Mouse (Mus musculus): ENCODE results near the gene Mrm2. TPM values are rescaled to one million over a fixed set of nuclear protein-coding genes. Genes with fewer than 3 reads are reported as not detected.
"Not testable (repeated sequence)": the region's sequence is repeated elsewhere in the genome, so short reads cannot be mapped to it uniquely, and the experiment has no call there.

Gene Mrm2
- polyA plus RNA-seq, 1 experiment from 2014 or later = 22.3 TPM

DNA sequence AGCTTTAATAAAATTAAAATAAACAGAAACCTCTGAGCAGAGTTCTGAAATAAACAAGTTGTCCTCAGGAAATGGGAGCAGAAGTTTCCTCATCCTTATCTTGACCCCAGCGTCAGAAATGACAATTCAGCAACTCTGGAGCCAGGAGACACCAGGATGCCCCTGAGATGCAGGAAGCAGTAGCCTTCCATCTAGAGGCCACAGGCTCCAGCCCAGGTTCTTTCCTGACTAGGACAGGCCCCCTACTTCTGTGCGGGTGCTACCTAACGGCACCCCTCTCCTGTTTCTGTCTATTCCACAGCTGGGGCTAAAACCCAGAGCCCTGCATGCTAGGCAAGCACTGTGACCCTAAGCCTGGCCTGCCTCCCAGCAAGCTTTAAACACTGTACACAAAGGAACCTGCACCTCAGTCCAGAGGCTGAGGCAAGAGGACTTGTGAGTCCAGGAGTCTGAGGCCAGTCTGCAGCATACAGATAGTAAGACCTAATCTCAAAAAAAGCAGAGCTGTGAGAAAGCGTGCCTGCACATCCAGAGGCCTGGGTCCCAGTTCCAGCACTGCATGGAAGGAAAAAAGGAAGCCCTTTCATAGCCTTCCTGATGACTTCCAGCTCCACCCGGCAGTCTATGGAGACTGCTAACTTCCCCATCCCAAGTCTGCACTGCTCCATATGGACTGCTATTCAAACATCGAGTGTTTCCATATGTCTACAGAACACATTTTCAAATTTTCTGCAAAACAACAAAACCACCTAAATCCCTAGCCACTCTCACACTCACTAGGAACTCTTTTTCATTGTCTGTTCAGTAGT lies 39.0 kb upstream of the Mrm2 start:
- Histone ChIP-seq H3K4me2 (ENCODE audit: low read depth, low read length) (no peak overlapping the region), H3K36me3 (ENCODE audit: control insufficient read depth, insufficient read depth, low read length) (no peaks in the 10 kb centered on the region), H3K27ac (ENCODE audit: low read depth, low read length) (no peak overlapping the region), H3K9ac (replicated peaks; ENCODE audit: low read depth, low read length) (no peak overlapping the region), H3K4me1 (ENCODE audit: control insufficient read depth, insufficient read depth, low read length) (no peaks in the 10 kb centered on the region), H3K27me3 (ENCODE audit: control insufficient read depth, insufficient read depth, low read length) (no peaks in the 10 kb centered on the region), H3K9me3 (ENCODE audit: control insufficient read depth, low read length) (no peaks in the 10 kb centered on the region), H3K4me3 (ENCODE audit: low read depth, low read length) (no peak overlapping the region)
- WGBS = 83% methylated on average over 6 of the region's 6 CpGs
- ATAC-seq (ENCODE audit: low read depth) = no peak

DNA sequence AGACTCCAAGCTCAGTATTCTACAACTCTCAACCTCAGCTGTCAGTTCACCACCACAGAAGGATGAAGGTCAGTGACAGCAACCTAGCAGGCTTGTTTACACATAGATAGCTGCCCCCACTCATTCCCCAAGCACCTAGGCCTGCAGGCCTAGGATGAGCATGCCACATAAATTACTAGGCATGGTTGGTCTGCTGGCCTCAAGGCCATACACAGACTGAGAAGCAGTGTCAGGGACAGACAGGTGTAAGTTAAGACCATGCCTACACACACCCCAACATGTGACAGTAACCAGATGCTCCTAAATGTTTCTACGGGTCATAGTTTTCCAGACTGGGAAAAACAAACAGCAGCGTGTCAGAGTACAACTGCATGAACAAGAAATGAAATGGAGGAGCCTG lies 37.8 kb upstream of the Mrm2 start:
- no peaks in the 10 kb centered on the region for H3K27me3 ChIP-seq (ENCODE audit: control insufficient read depth, insufficient read depth, low read length)
- H3K27ac ChIP-seq (ENCODE audit: low read depth, low read length) = no peak overlapping the region
- no peak overlapping the region for H3K4me2 ChIP-seq (ENCODE audit: low read depth, low read length)
- H3K9me3 ChIP-seq (ENCODE audit: control insufficient read depth, low read length) = no peaks in the 10 kb centered on the region
- ATAC-seq (ENCODE audit: low read depth) = no peak
- no peaks in the 10 kb centered on the region for H3K36me3 ChIP-seq (ENCODE audit: control insufficient read depth, insufficient read depth, low read length)
- H3K4me1 ChIP-seq (ENCODE audit: control insufficient read depth, insufficient read depth, low read length) = no peaks in the 10 kb centered on the region
- WGBS = 93% methylated on average over 2 of the region's 2 CpGs
- H3K9ac ChIP-seq (replicated peaks; ENCODE audit: low read depth, low read length) = no peak overlapping the region
- no peak overlapping the region for H3K4me3 ChIP-seq (ENCODE audit: low read depth, low read length)

DNA sequence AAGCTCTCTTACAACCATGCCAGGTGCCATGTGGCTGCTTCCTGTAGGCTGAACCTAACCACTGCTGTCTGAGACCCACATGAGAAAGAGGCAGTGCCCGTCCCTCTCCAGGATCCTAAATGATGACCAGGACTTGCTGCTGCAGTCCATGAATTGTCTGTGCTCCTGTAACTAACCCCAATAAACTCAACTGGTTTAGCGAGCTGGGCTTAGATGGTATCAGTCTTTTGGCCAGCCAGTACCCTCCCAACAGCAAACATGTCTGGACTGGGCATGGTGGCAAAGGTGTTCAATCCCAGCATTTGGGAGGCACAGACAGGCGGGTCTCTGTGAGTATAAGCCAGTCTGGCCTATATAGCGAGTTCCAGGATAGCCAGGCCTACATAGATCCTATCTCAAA lies 37.2 kb upstream of the Mrm2 start:
- 97% methylated on average over 4 of the region's 4 CpGs for WGBS
- H3K9me3 ChIP-seq (ENCODE audit: control insufficient read depth, low read length) = no peaks in the 10 kb centered on the region
- no peak overlapping the region for H3K9ac ChIP-seq (replicated peaks; ENCODE audit: low read depth, low read length)

DNA sequence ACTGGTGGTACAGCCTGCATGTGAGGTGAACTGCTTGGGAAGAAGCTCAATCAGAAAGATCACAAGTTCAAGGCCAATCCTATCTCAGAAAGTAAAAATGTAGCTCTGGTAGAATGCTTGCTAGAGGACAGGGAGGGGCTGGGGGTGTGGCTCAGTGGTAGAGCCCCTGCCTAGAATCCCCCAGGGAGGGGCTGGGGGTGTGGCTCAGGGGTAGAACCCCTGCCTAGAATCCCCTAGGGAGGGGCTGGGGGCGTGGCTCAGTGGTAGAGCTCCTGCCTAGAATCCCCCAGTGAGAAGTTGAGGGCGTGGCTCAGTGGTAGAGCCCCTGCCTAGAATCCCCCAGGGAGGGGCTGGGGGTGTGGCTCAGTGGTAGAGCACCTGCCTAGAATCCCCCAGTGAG lies 36.4 kb upstream of the Mrm2 start:
- not testable (repeated sequence) for H3K4me1 ChIP-seq (ENCODE audit: control insufficient read depth, insufficient read depth, low read length); H3K9ac ChIP-seq (replicated peaks; ENCODE audit: low read depth, low read length); H3K27ac ChIP-seq (ENCODE audit: low read depth, low read length); ATAC-seq (ENCODE audit: low read depth); H3K4me3 ChIP-seq (ENCODE audit: low read depth, low read length); H3K4me2 ChIP-seq (ENCODE audit: low read depth, low read length); H3K27me3 ChIP-seq (ENCODE audit: control insufficient read depth, insufficient read depth, low read length); H3K9me3 ChIP-seq (ENCODE audit: control insufficient read depth, low read length); H3K36me3 ChIP-seq (ENCODE audit: control insufficient read depth, insufficient read depth, low read length)
- WGBS = 91% methylated on average over 2 of the region's 2 CpGs

More for the DNA sequence above, 37.2 kb upstream of the Mrm2 start:
- Histone ChIP-seq H3K4me3 (ENCODE audit: low read depth, low read length) (no peak overlapping the region), H3K4me1 (ENCODE audit: control insufficient read depth, insufficient read depth, low read length) (no peaks in the 10 kb centered on the region), H3K27ac (ENCODE audit: low read depth, low read length) (no peak overlapping the region), H3K36me3 (ENCODE audit: control insufficient read depth, insufficient read depth, low read length) (no peaks in the 10 kb centered on the region), H3K4me2 (ENCODE audit: low read depth, low read length) (no peak overlapping the region), H3K27me3 (ENCODE audit: control insufficient read depth, insufficient read depth, low read length) (no peaks in the 10 kb centered on the region)
- no peak for ATAC-seq (ENCODE audit: low read depth)

DNA sequence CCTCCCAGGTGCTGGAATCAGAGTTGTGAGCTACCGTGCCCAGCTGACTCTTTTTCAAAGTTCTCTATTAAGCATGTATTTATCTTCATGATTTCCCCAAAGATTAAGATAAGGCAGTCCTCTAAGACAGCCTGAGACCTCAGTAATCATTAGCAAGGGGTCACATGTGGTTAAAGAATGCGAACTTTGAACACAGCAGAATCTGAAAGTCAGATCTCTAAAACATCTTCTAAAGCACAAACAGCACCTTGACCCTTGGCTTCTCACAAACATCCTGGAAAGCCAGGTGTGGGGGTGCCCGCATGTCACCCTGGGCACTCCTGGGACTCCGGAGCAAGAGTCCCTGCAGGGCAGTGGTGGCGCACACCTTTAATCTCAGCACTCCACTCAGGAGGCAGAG lies 32.7 kb upstream of the Mrm2 start:
- no peak for ATAC-seq (ENCODE audit: low read depth)
- Histone ChIP-seq H3K27me3 (ENCODE audit: control insufficient read depth, insufficient read depth, low read length) (no peaks in the 10 kb centered on the region), H3K4me2 (ENCODE audit: low read depth, low read length) (no peak overlapping the region), H3K27ac (ENCODE audit: low read depth, low read length) (no peak overlapping the region), H3K36me3 (ENCODE audit: control insufficient read depth, insufficient read depth, low read length) (no peaks in the 10 kb centered on the region), H3K4me1 (ENCODE audit: control insufficient read depth, insufficient read depth, low read length) (no peaks in the 10 kb centered on the region), H3K4me3 (ENCODE audit: low read depth, low read length) (no peak overlapping the region), H3K9me3 (ENCODE audit: control insufficient read depth, low read length) (no peaks in the 10 kb centered on the region), H3K9ac (replicated peaks; ENCODE audit: low read depth, low read length) (no peak overlapping the region)
- WGBS = 96% methylated on average over 5 of the region's 5 CpGs

DNA sequence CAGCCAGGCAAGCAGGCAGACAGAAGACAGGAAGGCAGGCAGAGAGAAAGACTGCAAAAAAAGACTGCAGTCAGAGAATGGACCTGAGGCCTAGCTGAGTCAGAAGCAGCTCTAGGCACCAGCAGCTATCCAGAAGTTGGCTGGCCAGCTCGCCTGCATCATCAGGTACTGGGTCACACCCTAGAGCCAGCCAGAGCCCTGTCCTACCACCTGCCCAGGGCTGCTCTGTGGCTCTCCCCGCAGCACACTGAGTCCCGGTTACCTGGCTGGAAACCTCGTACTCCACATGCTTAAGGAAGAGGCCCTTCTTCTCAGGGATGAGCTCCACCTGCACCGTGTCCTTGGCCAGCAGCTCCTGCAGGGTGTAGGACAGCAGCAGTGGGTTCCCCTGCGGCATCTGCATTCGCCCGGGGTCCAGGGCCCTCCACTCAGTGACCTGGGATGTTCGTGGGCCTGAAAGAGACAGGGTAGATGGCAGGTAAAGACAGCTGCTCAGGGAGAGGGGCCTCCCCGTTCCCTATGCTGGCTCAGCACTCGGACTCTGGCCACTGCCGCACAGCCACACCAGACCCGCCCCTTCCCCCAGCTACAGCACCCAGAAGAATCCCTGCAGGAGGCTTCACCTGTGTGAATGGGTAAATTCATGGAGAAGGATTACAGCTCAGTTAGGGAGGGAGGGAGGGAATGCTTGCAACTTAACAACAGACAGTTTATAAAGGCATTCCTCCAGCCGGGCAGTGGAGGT lies 28.4 kb upstream of the Mrm2 start:
- no peak for ATAC-seq (ENCODE audit: low read depth)
- Histone ChIP-seq H3K4me3 (ENCODE audit: low read depth, low read length) (no peak overlapping the region), H3K9ac (replicated peaks; ENCODE audit: low read depth, low read length) (no peak overlapping the region), H3K4me2 (ENCODE audit: low read depth, low read length) (no peak overlapping the region), H3K27me3 (ENCODE audit: control insufficient read depth, insufficient read depth, low read length) (no peaks in the 10 kb centered on the region), H3K36me3 (ENCODE audit: control insufficient read depth, insufficient read depth, low read length) (peaks cover 14% of the 10 kb centered on the region; the same call in 1 of the 2 replicates), H3K4me1 (ENCODE audit: control insufficient read depth, insufficient read depth, low read length) (no peaks in the 10 kb centered on the region), H3K27ac (ENCODE audit: low read depth, low read length) (no peak overlapping the region), H3K9me3 (ENCODE audit: control insufficient read depth, low read length) (no peaks in the 10 kb centered on the region)
- 79% methylated on average over 14 of the region's 14 CpGs for WGBS

DNA sequence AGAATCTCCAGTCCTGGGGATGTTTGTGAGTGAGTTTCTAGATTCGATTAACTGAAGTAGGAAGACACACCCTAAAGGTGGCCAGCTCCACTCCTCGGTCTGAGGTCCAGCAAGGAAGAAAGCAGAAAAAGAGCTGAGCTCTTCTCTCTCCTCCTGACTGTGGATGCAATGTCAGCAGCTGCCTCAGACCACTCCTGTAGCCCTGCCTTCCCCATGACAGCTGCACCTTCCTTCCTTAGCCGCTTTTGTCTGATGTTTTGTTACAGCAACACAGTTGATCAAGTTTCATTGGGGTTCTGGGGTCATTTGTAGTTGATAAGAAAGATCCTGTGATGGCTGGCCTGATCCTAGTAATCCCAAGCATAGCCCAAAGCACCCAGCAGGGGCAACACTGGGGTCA lies 25.8 kb upstream of the Mrm2 start:
- no peaks in the 10 kb centered on the region for H3K27me3 ChIP-seq (ENCODE audit: control insufficient read depth, insufficient read depth, low read length)
- H3K4me3 ChIP-seq (ENCODE audit: low read depth, low read length) = no peak overlapping the region
- no peak for ATAC-seq (ENCODE audit: low read depth)
- H3K9me3 ChIP-seq (ENCODE audit: control insufficient read depth, low read length) = no peaks in the 10 kb centered on the region
- H3K36me3 ChIP-seq (ENCODE audit: control insufficient read depth, insufficient read depth, low read length) = peaks cover 22% of the 10 kb centered on the region
- no peaks in the 10 kb centered on the region for H3K4me1 ChIP-seq (ENCODE audit: control insufficient read depth, insufficient read depth, low read length)
- no peak overlapping the region for H3K27ac ChIP-seq (ENCODE audit: low read depth, low read length)
- H3K9ac ChIP-seq (replicated peaks; ENCODE audit: low read depth, low read length) = no peak overlapping the region
- 97% methylated on average over 3 of the region's 3 CpGs for WGBS
- H3K4me2 ChIP-seq (ENCODE audit: low read depth, low read length) = no peak overlapping the region

DNA sequence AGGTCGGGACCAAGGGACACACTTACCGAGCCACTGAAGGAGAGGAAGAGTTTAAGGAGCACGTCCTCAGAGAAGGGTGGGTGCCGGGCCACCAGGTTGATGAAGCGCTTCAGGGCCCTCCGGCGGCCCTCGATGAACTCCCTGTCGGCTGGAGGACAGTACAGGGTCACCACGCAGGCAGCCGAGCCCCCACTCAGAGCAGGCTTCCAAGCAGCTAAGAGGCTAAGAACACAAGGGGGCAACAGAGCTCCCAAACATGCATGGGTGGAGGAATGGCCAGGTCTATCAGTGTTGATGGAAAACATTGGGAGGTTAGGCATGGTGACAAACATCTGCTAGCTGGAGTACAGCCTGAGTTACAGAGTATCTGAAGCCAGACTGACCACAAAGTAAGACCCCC lies 24.2 kb upstream of the Mrm2 start:
- H3K4me2 ChIP-seq (ENCODE audit: low read depth, low read length) = no peak overlapping the region
- H3K9me3 ChIP-seq (ENCODE audit: control insufficient read depth, low read length) = no peaks in the 10 kb centered on the region
- no peaks in the 10 kb centered on the region for H3K27me3 ChIP-seq (ENCODE audit: control insufficient read depth, insufficient read depth, low read length)
- WGBS = 90% methylated on average over 11 of the region's 11 CpGs
- no peak overlapping the region for H3K9ac ChIP-seq (replicated peaks; ENCODE audit: low read depth, low read length)
- no peaks in the 10 kb centered on the region for H3K4me1 ChIP-seq (ENCODE audit: control insufficient read depth, insufficient read depth, low read length)
- no peak overlapping the region for H3K4me3 ChIP-seq (ENCODE audit: low read depth, low read length)
- H3K27ac ChIP-seq (ENCODE audit: low read depth, low read length) = no peak overlapping the region
- H3K36me3 ChIP-seq (ENCODE audit: control insufficient read depth, insufficient read depth, low read length) = peaks cover 28% of the 10 kb centered on the region
- ATAC-seq (ENCODE audit: low read depth) = no peak

DNA sequence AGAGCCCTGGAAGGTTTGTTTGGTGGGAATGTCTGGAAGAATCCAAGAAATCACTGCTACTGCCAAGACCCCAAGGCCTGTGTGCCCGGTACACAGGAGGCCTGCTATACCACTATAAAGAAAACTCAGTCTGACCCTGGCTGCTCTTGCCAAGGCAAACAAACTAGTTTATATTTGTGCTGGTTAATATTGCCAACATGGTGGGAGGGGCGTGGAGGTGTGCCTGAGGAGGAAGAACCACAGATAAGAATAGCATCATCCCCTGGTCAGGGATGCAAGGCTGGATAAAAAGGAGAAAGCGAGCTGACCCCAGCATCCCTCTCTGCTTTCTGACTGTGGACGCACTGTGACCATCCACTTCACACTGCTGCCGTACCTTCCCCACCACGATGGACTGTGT lies 20.7 kb upstream of the Mrm2 start:
- 98% methylated on average over 6 of the region's 6 CpGs for WGBS
- no peaks in the 10 kb centered on the region for H3K4me1 ChIP-seq (ENCODE audit: control insufficient read depth, insufficient read depth, low read length)
- no peak overlapping the region for H3K27ac ChIP-seq (ENCODE audit: low read depth, low read length)
- H3K9me3 ChIP-seq (ENCODE audit: control insufficient read depth, low read length) = no peaks in the 10 kb centered on the region
- peaks cover 25% of the 10 kb centered on the region for H3K36me3 ChIP-seq (ENCODE audit: control insufficient read depth, insufficient read depth, low read length)
- ATAC-seq (ENCODE audit: low read depth) = no peak
- no peak overlapping the region for H3K4me3 ChIP-seq (ENCODE audit: low read depth, low read length)
- H3K27me3 ChIP-seq (ENCODE audit: control insufficient read depth, insufficient read depth, low read length) = no peaks in the 10 kb centered on the region
- no peak overlapping the region for H3K4me2 ChIP-seq (ENCODE audit: low read depth, low read length)
- H3K9ac ChIP-seq (replicated peaks; ENCODE audit: low read depth, low read length) = no peak overlapping the region

All from neural tube, embryonic 14.5 days (tissue).